Mouse (Mus musculus): Measurements from ENCODE around the gene Cpvl.

DNA sequence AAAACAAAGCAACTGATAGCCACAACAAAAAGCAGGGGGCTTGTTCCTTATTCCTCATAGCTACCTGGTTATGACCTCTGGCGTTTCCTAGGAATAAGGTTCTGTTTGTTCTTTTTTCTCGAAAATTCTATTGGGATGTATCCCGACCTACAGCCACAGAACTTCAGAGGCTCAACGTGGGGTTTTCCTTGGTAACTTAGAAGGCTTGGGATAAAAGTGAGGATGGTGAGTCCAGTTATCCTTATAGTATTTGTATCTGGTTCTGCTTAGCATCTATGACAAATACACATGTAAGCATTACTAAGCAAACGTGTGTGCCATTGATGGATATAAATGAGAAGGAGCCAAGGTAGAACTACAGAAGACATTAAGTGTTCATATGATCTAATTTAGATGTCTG is at the start of gene Cpvl:
- TF ChIP-seq POLR2A (IDR thresholded peaks at IDR 0.05; ENCODE audit: extremely low read depth, insufficient read depth, low read length) (no peak), CTCF (IDR thresholded peaks at IDR 0.05; ENCODE audit: low read depth, low read length) (no peak)
